Mouse (Mus musculus): Measurements from ENCODE around the gene 4930432M17Rik. TPM values are rescaled to one million over a fixed set of nuclear protein-coding genes. Genes with fewer than 3 reads are reported as not detected.

Gene 4930432M17Rik
- polyA plus RNA-seq, 1 experiment from 2014 or later, result not detected

GRCm38 (mm10) chr3:121651710-121652109 lies 18.9 kb upstream of the 4930432M17Rik start:
- 68% methylated on average over 3 of the region's 3 CpGs for WGBS
- Histone ChIP-seq H3K4me1 (ENCODE audit: control insufficient read depth, insufficient read depth, low read length) (peaks cover 11% of the 10 kb centered on the region), H3K27ac (ENCODE audit: low read length) (no peak overlapping the region), H3K36me3 (ENCODE audit: control insufficient read depth, insufficient read depth, low read length) (no peaks in the 10 kb centered on the region), H3K9ac (replicated peaks; ENCODE audit: low read depth, low read length) (no peak overlapping the region), H3K27me3 (ENCODE audit: control insufficient read depth, insufficient read depth, low read length) (no peaks in the 10 kb centered on the region), H3K4me3 (ENCODE audit: low read depth, low read length) (no peak overlapping the region), H3K4me2 (replicated peaks; ENCODE audit: low read depth, low read length) (no peak overlapping the region), H3K9me3 (ENCODE audit: control insufficient read depth, low read depth, low read length) (no peaks in the 10 kb centered on the region)
- ATAC-seq (ENCODE audit: insufficient number of reproducible peaks, insufficient read depth, low FRiP score, low read depth), result no peak

GRCm38 (mm10) chr3:121652186-121652585 lies 18.4 kb upstream of the 4930432M17Rik start:
- Histone ChIP-seq H3K27me3 (ENCODE audit: control insufficient read depth, insufficient read depth, low read length) (no peaks in the 10 kb centered on the region), H3K4me3 (ENCODE audit: low read depth, low read length) (no peak overlapping the region), H3K4me2 (replicated peaks; ENCODE audit: low read depth, low read length) (no peak overlapping the region), H3K36me3 (ENCODE audit: control insufficient read depth, insufficient read depth, low read length) (no peaks in the 10 kb centered on the region), H3K9ac (replicated peaks; ENCODE audit: low read depth, low read length) (no peak overlapping the region), H3K9me3 (ENCODE audit: control insufficient read depth, low read depth, low read length) (no peaks in the 10 kb centered on the region), H3K4me1 (ENCODE audit: control insufficient read depth, insufficient read depth, low read length) (peaks cover 7% of the 10 kb centered on the region; the same call in 1 of the 2 replicates), H3K27ac (ENCODE audit: low read length) (no peak overlapping the region)
- ATAC-seq (ENCODE audit: insufficient number of reproducible peaks, insufficient read depth, low FRiP score, low read depth), result no peak
- 78% methylated on average over 1 of the region's 1 CpGs for WGBS

- no peak overlapping the region for H3K4me3 ChIP-seq (ENCODE audit: low read depth, low read length)
- H3K4me2 ChIP-seq (replicated peaks; ENCODE audit: low read depth, low read length), result no peak overlapping the region
- H3K27ac ChIP-seq (ENCODE audit: low read length), result no peak overlapping the region
- 0 out of 2 replicates have a peak, but pooled peaks cover under 1% of the 10 kb centered on the region for H3K4me1 ChIP-seq (ENCODE audit: control insufficient read depth, insufficient read depth, low read length)
- H3K9ac ChIP-seq (replicated peaks; ENCODE audit: low read depth, low read length), result no peak overlapping the region
- ATAC-seq (ENCODE audit: insufficient number of reproducible peaks, insufficient read depth, low FRiP score, low read depth), result no peak
- no peaks in the 10 kb centered on the region for H3K36me3 ChIP-seq (ENCODE audit: control insufficient read depth, insufficient read depth, low read length)
- no peaks in the 10 kb centered on the region for H3K27me3 ChIP-seq (ENCODE audit: control insufficient read depth, insufficient read depth, low read length)
- H3K9me3 ChIP-seq (ENCODE audit: control insufficient read depth, low read depth, low read length), result no peaks in the 10 kb centered on the region
- 95% methylated on average over 4 of the region's 4 CpGs for WGBS
These were observed 13.6 kb upstream of the 4930432M17Rik start for GRCm38 (mm10) chr3:121656922-121657321.

GRCm38 (mm10) chr3:121662705-121663469 lies 7.7 kb upstream of the 4930432M17Rik start:
- Histone ChIP-seq H3K9me3 (ENCODE audit: control insufficient read depth, low read depth, low read length) (no peaks in the 10 kb centered on the region), H3K4me1 (ENCODE audit: control insufficient read depth, insufficient read depth, low read length) (0 out of 2 replicates have a peak, but pooled peaks cover 14% of the 10 kb centered on the region), H3K9ac (replicated peaks; ENCODE audit: low read depth, low read length) (no peak overlapping the region), H3K36me3 (ENCODE audit: control insufficient read depth, insufficient read depth, low read length) (no peaks in the 10 kb centered on the region), H3K4me3 (ENCODE audit: low read depth, low read length) (no peak overlapping the region), H3K27me3 (ENCODE audit: control insufficient read depth, insufficient read depth, low read length) (no peaks in the 10 kb centered on the region), H3K4me2 (replicated peaks; ENCODE audit: low read depth, low read length) (no peak overlapping the region), H3K27ac (ENCODE audit: low read length) (no peak overlapping the region)
- 28% methylated on average over 4 of the region's 4 CpGs for WGBS
- 0 out of 2 replicates have a peak, but pooled peaks have one; percentile 38 for ATAC-seq (ENCODE audit: insufficient number of reproducible peaks, insufficient read depth, low FRiP score, low read depth)

- no peak overlapping the region for H3K4me3 ChIP-seq (ENCODE audit: low read depth, low read length)
- 0 out of 2 replicates have a peak, but pooled peaks cover 14% of the 10 kb centered on the region for H3K4me1 ChIP-seq (ENCODE audit: control insufficient read depth, insufficient read depth, low read length)
- H3K9ac ChIP-seq (replicated peaks; ENCODE audit: low read depth, low read length), result no peak overlapping the region
- H3K4me2 ChIP-seq (replicated peaks; ENCODE audit: low read depth, low read length), result no peak overlapping the region
- 83% methylated on average over 9 of the region's 9 CpGs for WGBS
- H3K27me3 ChIP-seq (ENCODE audit: control insufficient read depth, insufficient read depth, low read length), result no peaks in the 10 kb centered on the region
- H3K36me3 ChIP-seq (ENCODE audit: control insufficient read depth, insufficient read depth, low read length), result no peaks in the 10 kb centered on the region
- ATAC-seq (ENCODE audit: insufficient number of reproducible peaks, insufficient read depth, low FRiP score, low read depth), result no peak
- no peaks in the 10 kb centered on the region for H3K9me3 ChIP-seq (ENCODE audit: control insufficient read depth, low read depth, low read length)
- no peak overlapping the region for H3K27ac ChIP-seq (ENCODE audit: low read length)
These were observed 7.1 kb upstream of the 4930432M17Rik start for GRCm38 (mm10) chr3:121663470-121663847.

- Histone ChIP-seq H3K9me3 (ENCODE audit: control insufficient read depth, low read depth, low read length) (no peaks in the 10 kb centered on the region), H3K27me3 (ENCODE audit: control insufficient read depth, insufficient read depth, low read length) (no peaks in the 10 kb centered on the region), H3K27ac (ENCODE audit: low read length) (no peak overlapping the region), H3K4me3 (ENCODE audit: low read depth, low read length) (no peak overlapping the region), H3K9ac (replicated peaks; ENCODE audit: low read depth, low read length) (no peak overlapping the region), H3K4me1 (ENCODE audit: control insufficient read depth, insufficient read depth, low read length) (no peaks in the 10 kb centered on the region), H3K4me2 (replicated peaks; ENCODE audit: low read depth, low read length) (no peak overlapping the region), H3K36me3 (ENCODE audit: control insufficient read depth, insufficient read depth, low read length) (no peaks in the 10 kb centered on the region)
- 81% methylated on average over 5 of the region's 5 CpGs for WGBS
- no peak for ATAC-seq (ENCODE audit: insufficient number of reproducible peaks, insufficient read depth, low FRiP score, low read depth)
These were observed 1.7 kb downstream of the 4930432M17Rik start for GRCm38 (mm10) chr3:121672135-121672790.

GRCm38 (mm10) chr3:121678935-121679334 lies 8.4 kb downstream of the 4930432M17Rik start:
- H3K4me1 ChIP-seq (ENCODE audit: control insufficient read depth, insufficient read depth, low read length), result no peaks in the 10 kb centered on the region
- no peaks in the 10 kb centered on the region for H3K9me3 ChIP-seq (ENCODE audit: control insufficient read depth, low read depth, low read length)
- whole genome bisulfite sequencing, result 22% methylated on average over 4 of the region's 4 CpGs
- H3K27ac ChIP-seq (ENCODE audit: low read length), result no peak overlapping the region
- H3K36me3 ChIP-seq (ENCODE audit: control insufficient read depth, insufficient read depth, low read length), result no peaks in the 10 kb centered on the region
- H3K27me3 ChIP-seq (ENCODE audit: control insufficient read depth, insufficient read depth, low read length), result no peaks in the 10 kb centered on the region
- no peak overlapping the region for H3K9ac ChIP-seq (replicated peaks; ENCODE audit: low read depth, low read length)
- no peak overlapping the region for H3K4me2 ChIP-seq (replicated peaks; ENCODE audit: low read depth, low read length)
- H3K4me3 ChIP-seq (ENCODE audit: low read depth, low read length), result no peak overlapping the region
- no peak for ATAC-seq (ENCODE audit: insufficient number of reproducible peaks, insufficient read depth, low FRiP score, low read depth)

- Histone ChIP-seq H3K27me3 (ENCODE audit: control insufficient read depth, insufficient read depth, low read length) (no peaks in the 10 kb centered on the region), H3K4me3 (ENCODE audit: low read depth, low read length) (no peak overlapping the region), H3K9ac (replicated peaks; ENCODE audit: low read depth, low read length) (no peak overlapping the region), H3K4me1 (ENCODE audit: control insufficient read depth, insufficient read depth, low read length) (no peaks in the 10 kb centered on the region), H3K36me3 (ENCODE audit: control insufficient read depth, insufficient read depth, low read length) (no peaks in the 10 kb centered on the region), H3K27ac (ENCODE audit: low read length) (no peak overlapping the region), H3K4me2 (replicated peaks; ENCODE audit: low read depth, low read length) (no peak overlapping the region), H3K9me3 (ENCODE audit: control insufficient read depth, low read depth, low read length) (no peaks in the 10 kb centered on the region)
- no peak for ATAC-seq (ENCODE audit: insufficient number of reproducible peaks, insufficient read depth, low FRiP score, low read depth)
- WGBS, result 53% methylated on average over 3 of the region's 3 CpGs
These were observed 8.9 kb downstream of the 4930432M17Rik start for GRCm38 (mm10) chr3:121679443-121679842.

All from stomach, embryonic 14.5 days (tissue).